Comparison of ENCODE assay signal across 8 mouse cellular contexts in the genomic region with DNA sequence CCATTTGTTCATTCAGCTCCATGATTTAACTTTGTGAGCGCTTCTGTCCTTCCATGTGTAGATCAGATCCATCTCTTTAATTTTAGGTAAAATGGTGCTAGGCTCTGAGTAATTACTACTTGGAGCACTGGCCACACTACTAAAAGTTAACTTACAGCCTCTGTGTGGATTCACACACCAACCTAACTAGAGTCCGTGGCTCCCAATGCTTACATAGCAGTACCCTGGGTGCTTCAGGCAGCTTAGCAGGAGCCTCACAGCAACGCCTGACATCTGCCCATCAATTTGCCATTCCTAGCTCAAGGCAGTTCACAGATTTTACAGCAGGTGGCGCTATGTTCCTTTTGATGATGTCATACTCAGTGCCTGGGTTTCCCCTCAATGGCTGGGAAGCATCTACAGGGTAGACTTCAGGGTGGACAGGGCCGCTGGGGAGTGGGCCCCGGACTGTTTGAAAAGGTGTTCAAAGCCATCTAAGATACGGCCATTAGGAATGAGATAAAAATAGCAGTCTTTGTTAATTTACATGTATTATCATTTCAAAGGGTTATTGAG.
DNase-seq lines count a peak whose midpoint lies in the region; ATAC-seq and TF ChIP-seq lines count a peak whose summit lies in the region.

No protein-coding gene starts in this region.

- 0 out of 2 replicates have a peak, but pooled peaks have one; percentile 22 for ATAC-seq in embryonic facial prominence, embryonic 12.5 days (ENCODE audit: insufficient number of reproducible peaks, insufficient read depth, low FRiP score, low TSS enrichment)
- peak; percentile 55; the same call in 1 of the 2 replicates for ATAC-seq in hindbrain, embryonic 15.5 days (ENCODE audit: low FRiP score, low read depth)
- ATAC-seq in midbrain, embryonic 16.5 days = peak; percentile 63

- no peaks in the 10 kb centered on the region for H3K9me3 ChIP-seq in embryonic facial prominence, embryonic 12.5 days
- no peaks in the 10 kb centered on the region for H3K9me3 ChIP-seq in hindbrain, embryonic 15.5 days
- no peaks in the 10 kb centered on the region for H3K9me3 ChIP-seq in midbrain, embryonic 16.5 days (replicated peaks; ENCODE audit: control insufficient read depth, low read length, poor library complexity, severe bottlenecking)

- intact Hi-C loops in heart, adult 2 months (cut with DNase I) = no loop called here
- intact Hi-C loops in heart, postnatal 25 days (cut with DNase I) = no loop called here

- H3K4me1 ChIP-seq in heart, adult 2 months (ENCODE audit: control insufficient read depth, insufficient read depth, low read length) = no peaks in the 10 kb centered on the region
- H3K4me1 ChIP-seq in embryonic facial prominence, embryonic 12.5 days = no peaks in the 10 kb centered on the region
- H3K4me1 ChIP-seq in hindbrain, embryonic 15.5 days (replicated peaks) = no peaks in the 10 kb centered on the region
- H3K4me1 ChIP-seq in midbrain, embryonic 16.5 days (ENCODE audit: control insufficient read depth, insufficient read depth, low read length) = no peaks in the 10 kb centered on the region

- H3K27ac ChIP-seq in heart, adult 2 months = no peak overlapping the region
- H3K27ac ChIP-seq in embryonic facial prominence, embryonic 12.5 days = no peak overlapping the region
- no peak overlapping the region for H3K27ac ChIP-seq in hindbrain, embryonic 15.5 days (replicated peaks)
- H3K27ac ChIP-seq in midbrain, embryonic 16.5 days (ENCODE audit: low read length) = no peak overlapping the region

- H3K4me2 ChIP-seq in embryonic facial prominence, embryonic 12.5 days (replicated peaks) = no peak overlapping the region
- no peak overlapping the region for H3K4me2 ChIP-seq in hindbrain, embryonic 15.5 days
- H3K4me2 ChIP-seq in midbrain, embryonic 16.5 days (ENCODE audit: low read length) = no peak overlapping the region

- H3K79me2 ChIP-seq in heart, adult 2 months (replicated peaks; ENCODE audit: control insufficient read depth, insufficient read depth, low read length) = no peaks in the 10 kb centered on the region

- no peak for TF ChIP-seq POLR2A in heart, adult 2 months (IDR thresholded peaks at IDR 0.05; ENCODE audit: insufficient read depth, low read depth, low read length)

- 49% methylated on average over 7 of the region's 7 CpGs for WGBS in heart, adult 2 months
- WGBS in embryonic facial prominence, embryonic 12.5 days = 47% methylated on average over 7 of the region's 7 CpGs
- 47% methylated on average over 7 of the region's 7 CpGs for WGBS in hindbrain, embryonic 15.5 days
- WGBS in midbrain, embryonic 16.5 days = 35% methylated on average over 7 of the region's 7 CpGs

- no peak overlapping the region for H3K4me3 ChIP-seq in heart, adult 2 months
- H3K4me3 ChIP-seq in embryonic facial prominence, embryonic 12.5 days = no peak overlapping the region
- H3K4me3 ChIP-seq in hindbrain, embryonic 15.5 days = no peak overlapping the region
- H3K4me3 ChIP-seq in midbrain, embryonic 16.5 days (ENCODE audit: low read depth, low read length) = no peak overlapping the region

- no peak for TF ChIP-seq EP300 in heart, adult 2 months (IDR thresholded peaks at IDR 0.05; ENCODE audit: insufficient read depth, low read depth, low read length)

- no peaks in the 10 kb centered on the region for H3K36me3 ChIP-seq in heart, adult 2 months (ENCODE audit: control insufficient read depth, insufficient read depth, low read length)
- no peaks in the 10 kb centered on the region for H3K36me3 ChIP-seq in embryonic facial prominence, embryonic 12.5 days
- no peaks in the 10 kb centered on the region for H3K36me3 ChIP-seq in hindbrain, embryonic 15.5 days
- H3K36me3 ChIP-seq in midbrain, embryonic 16.5 days (ENCODE audit: control insufficient read depth, insufficient read depth, low read length) = no peaks in the 10 kb centered on the region

- DNase-seq in heart, adult 2 months = no peak
- DNase-seq in heart, postnatal 25 days (ENCODE audit: low spot score) = no peak
- DNase-seq in adrenal gland, adult 8-10 months = peak; percentile 14
- peak; percentile 32 to 58 for DNase-seq in layer of hippocampus, postnatal 36 days
- no peak for DNase-seq in urinary bladder, postnatal 4 days (ENCODE audit: low spot score in 2 of 2)

- H3K9ac ChIP-seq in heart, adult 2 months (ENCODE audit: low read depth, low read length) = no peak overlapping the region
- H3K9ac ChIP-seq in embryonic facial prominence, embryonic 12.5 days = no peak overlapping the region
- H3K9ac ChIP-seq in hindbrain, embryonic 15.5 days = no peak overlapping the region
- H3K9ac ChIP-seq in midbrain, embryonic 16.5 days (ENCODE audit: low read depth, low read length) = no peak overlapping the region

- TF ChIP-seq CTCF in heart, adult 2 months (IDR thresholded peaks at IDR 0.05) = peak; percentile 63

- no peaks in the 10 kb centered on the region for H3K27me3 ChIP-seq in heart, adult 2 months (ENCODE audit: control insufficient read depth, insufficient read depth, low read length)
- no peaks in the 10 kb centered on the region for H3K27me3 ChIP-seq in embryonic facial prominence, embryonic 12.5 days
- no peaks in the 10 kb centered on the region for H3K27me3 ChIP-seq in hindbrain, embryonic 15.5 days
- no peaks in the 10 kb centered on the region for H3K27me3 ChIP-seq in midbrain, embryonic 16.5 days (ENCODE audit: control insufficient read depth, insufficient read depth, low read depth, low read length)

Comparison
In these comparisons a context has a peak if more than half of its experiments do, and no peak if none do; other contexts are left out.
1. DNase-seq: peak in adrenal gland, adult 8-10 months (single experiment) and layer of hippocampus, postnatal 36 days (2 of 2); none in heart, adult 2 months (0 of 2), heart, postnatal 25 days (single experiment) and urinary bladder, postnatal 4 days (0 of 2).
2. Peak in every context shown above with its lines, with median percentiles within 50 percentile points of each other: ATAC-seq.